Mouse (Mus musculus) forebrain, embryonic 15.5 days (tissue): ENCODE data around the gene Armcx1. TPM values are rescaled to one million over a fixed set of nuclear protein-coding genes. Genes with fewer than 3 reads are reported as not detected.

Experiments used
- microRNA-seq: library from miRNA; unstranded; fragments of <30 nt; microRNA quantifications from one replicate; pipeline ENCODE4, GENCODE M21; 2016
- polyA plus RNA-seq: library from polyadenylated mRNA; unstranded; fragments of >200 nt; fragmentation: Nextera tagmentation; extraction: Ambion mirVana; gene quantifications from 2 replicates; pipeline ENCODE4 v1.2.1, GENCODE M21; 2015

Armcx1 gene
- polyA plus RNA-seq, 1 experiment from 2014 or later = 73.6 TPM

Small RNA genes within 50 kb of the gene (microRNA-seq; reads per million reads assigned to microRNA genes)
- not detected for gene Mir7093

Other genes starting within 250 kb of the Armcx1 start
- not detected in 2 replicates for gene Taf7l, start 241.5 kb upstream of the Armcx1 start, polyA plus RNA-seq
- gene Timm8a1, start 176.1 kb upstream of the Armcx1 start, polyA plus RNA-seq = 46.8 and 46.9 TPM in 2 replicates
- gene Btk, start 134.4 kb upstream of the Armcx1 start, polyA plus RNA-seq = 0.28 and 0.45 TPM in 2 replicates
- 220 and 235 TPM in 2 replicates for gene Rpl36a, start 132.3 kb upstream of the Armcx1 start, polyA plus RNA-seq
- 2.9 and 3.4 TPM in 2 replicates for gene Gla, start 116.8 kb upstream of the Armcx1 start, polyA plus RNA-seq
- 174 and 177 TPM in 2 replicates for gene Hnrnph2, start 116.8 kb upstream of the Armcx1 start, polyA plus RNA-seq
- 7.3 and 7.8 TPM in 2 replicates for gene Armcx4, start 31.4 kb upstream of the Armcx1 start, polyA plus RNA-seq
- gene Armcx6, start 33.5 kb downstream of the Armcx1 start, polyA plus RNA-seq = 30.2 and 33.2 TPM in 2 replicates
- gene Armcx3, start 38.6 kb downstream of the Armcx1 start, polyA plus RNA-seq = 77.1 and 80.7 TPM in 2 replicates
- gene Armcx2, start 91.3 kb downstream of the Armcx1 start, polyA plus RNA-seq = 70.6 and 75.7 TPM in 2 replicates
- gene Nxf2, start 246.8 kb downstream of the Armcx1 start, polyA plus RNA-seq = 0.19 and 0.20 TPM in 2 replicates